In the genomic region with DNA sequence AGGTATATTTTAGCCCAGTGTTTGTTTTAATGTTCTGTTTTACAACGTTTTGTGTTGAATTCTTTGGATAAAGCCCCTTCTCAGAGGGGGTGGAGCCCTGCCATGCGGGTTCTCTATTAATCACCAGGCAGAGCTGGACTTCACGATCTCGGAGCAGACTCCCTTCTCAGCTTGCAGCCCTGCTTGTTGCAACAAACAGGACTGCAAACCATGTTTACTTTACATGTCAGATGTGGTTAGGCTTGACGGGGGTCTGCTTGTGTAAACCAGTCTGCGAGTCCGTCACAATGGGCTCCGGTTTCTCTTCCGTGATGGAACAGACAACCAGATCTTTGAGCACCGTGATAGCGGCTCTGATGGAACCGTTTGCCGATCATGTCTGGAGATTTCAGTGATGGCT, we compare ENCODE assay signal across 12 mouse cellular contexts.
DNase-seq lines count a peak whose midpoint lies in the region; ATAC-seq and TF ChIP-seq lines count a peak whose summit lies in the region.
"Had no signal": no experiment of that assay in that cellular context is flagged by ENCODE, and none has a peak within 500 bp of the region (broad histone marks: within the 10 kb centered on the region; RNA-seq: fewer than 3 reads in every experiment).

No protein-coding gene starts in this region.

- no peak overlapping the region for H3K9ac ChIP-seq in hindbrain, embryonic 11.5 days (ENCODE audit: low read depth, low read length)
- H3K9ac ChIP-seq in hindbrain, embryonic 13.5 days = no peak overlapping the region
- no peak overlapping the region for H3K9ac ChIP-seq in limb, embryonic 14.5 days (ENCODE audit: low read depth, low read length, severe bottlenecking)
- H3K9ac ChIP-seq: liver, embryonic 14.5 days had no signal

- intact Hi-C loops in gastrocnemius, postnatal 14 days (cut with DNase I; ENCODE audit: low total_unique reads) = no loop called here

- H3K4me3 ChIP-seq in hindbrain, embryonic 11.5 days (ENCODE audit: low read depth, low read length) = no peak overlapping the region
- no peak overlapping the region for H3K4me3 ChIP-seq in hindbrain, embryonic 13.5 days
- H3K4me3 ChIP-seq in testis, adult 2 months (ENCODE audit: control insufficient read depth, low read depth, low read length) = peak overlapping the region; percentile 80
- H3K4me3 ChIP-seq in limb, embryonic 14.5 days (replicated peaks; ENCODE audit: low read length) = 0 out of 2 replicates have a peak overlapping the region, but pooled peaks have one; percentile 4

- no peaks in the 10 kb centered on the region for H3K27me3 ChIP-seq in hindbrain, embryonic 11.5 days (ENCODE audit: control insufficient read depth, insufficient read depth, low read length)
- H3K27me3 ChIP-seq in hindbrain, embryonic 13.5 days = no peaks in the 10 kb centered on the region
- no peaks in the 10 kb centered on the region for H3K27me3 ChIP-seq in testis, adult 2 months (ENCODE audit: control insufficient read depth, insufficient read depth, low read length)
- no peaks in the 10 kb centered on the region for H3K27me3 ChIP-seq in limb, embryonic 14.5 days (ENCODE audit: control insufficient read depth, insufficient read depth, low read length)

- 58% methylated on average over 13 of the region's 13 CpGs for WGBS in hindbrain, embryonic 11.5 days
- WGBS in hindbrain, embryonic 13.5 days = 71% methylated on average over 13 of the region's 13 CpGs
- 50% methylated on average over 13 of the region's 13 CpGs for WGBS in limb, embryonic 14.5 days

- TF ChIP-seq POLR2A in testis, adult 2 months (IDR thresholded peaks at IDR 0.05; ENCODE audit: control insufficient read depth, low read depth, low read length) = peak; percentile 42; the same call in 1 of the 2 replicates
- no peak for TF ChIP-seq POLR2A in limb, embryonic 14.5 days (IDR thresholded peaks at IDR 0.05; ENCODE audit: borderline replicate concordance, extremely low read depth, insufficient read depth, insufficient read length)

- TF ChIP-seq CTCF in testis, adult 2 months (IDR thresholded peaks at IDR 0.05; ENCODE audit: control insufficient read depth, insufficient read depth, insufficient replicate concordance, low read depth, low read length) = no peak

- H3K4me2 ChIP-seq in hindbrain, embryonic 11.5 days (replicated peaks; ENCODE audit: low read depth, low read length) = 0 out of 2 replicates have a peak overlapping the region, but pooled peaks have one; percentile 11
- no peak overlapping the region for H3K4me2 ChIP-seq in hindbrain, embryonic 13.5 days
- peak overlapping the region; percentile 34 for H3K4me2 ChIP-seq in limb, embryonic 14.5 days (replicated peaks; ENCODE audit: low read depth, low read length, severe bottlenecking)

- H3K4me1 ChIP-seq in hindbrain, embryonic 11.5 days (replicated peaks; ENCODE audit: control insufficient read depth, insufficient read depth, low read length) = no peaks in the 10 kb centered on the region
- no peaks in the 10 kb centered on the region for H3K4me1 ChIP-seq in hindbrain, embryonic 13.5 days (replicated peaks)
- H3K4me1 ChIP-seq in testis, adult 2 months (ENCODE audit: control insufficient read depth, insufficient read depth, low read length) = no peaks in the 10 kb centered on the region
- H3K4me1 ChIP-seq in limb, embryonic 14.5 days (ENCODE audit: control insufficient read depth, insufficient read depth, low read length) = 0 out of 2 replicates have a peak, but pooled peaks cover 2% of the 10 kb centered on the region

- H3K27ac ChIP-seq in hindbrain, embryonic 11.5 days (ENCODE audit: low read depth, low read length) = no peak overlapping the region
- no peak overlapping the region for H3K27ac ChIP-seq in hindbrain, embryonic 13.5 days
- H3K27ac ChIP-seq in testis, adult 2 months (ENCODE audit: control insufficient read depth, insufficient read depth, low read depth, low read length) = no peak overlapping the region
- H3K27ac ChIP-seq in limb, embryonic 14.5 days (replicated peaks; ENCODE audit: low read depth, low read length) = no peak overlapping the region
- H3K27ac ChIP-seq: liver, embryonic 14.5 days had no signal

- no peaks in the 10 kb centered on the region for H3K9me3 ChIP-seq in hindbrain, embryonic 11.5 days (ENCODE audit: control insufficient read depth, low read length)
- H3K9me3 ChIP-seq in hindbrain, embryonic 13.5 days = no peaks in the 10 kb centered on the region
- 0 out of 2 replicates have a peak, but pooled peaks cover 5% of the 10 kb centered on the region for H3K9me3 ChIP-seq in limb, embryonic 14.5 days (ENCODE audit: control insufficient read depth, low read length)

- no peak for ATAC-seq in hindbrain, embryonic 11.5 days (ENCODE audit: low FRiP score)
- ATAC-seq in hindbrain, embryonic 13.5 days (ENCODE audit: low FRiP score) = no peak
- ATAC-seq in limb, embryonic 14.5 days (ENCODE audit: low FRiP score, low read depth) = no peak
- no peak for ATAC-seq in inflammation-experienced regulatory T-cells, adult 6 months
- ATAC-seq: CD4-positive, CD25-positive, alpha-beta regulatory T cell, adult 4 months had no signal

- DNase-seq in hindbrain, embryonic 11.5 days (ENCODE audit: low spot score) = peak; percentile 32
- no peak for DNase-seq in testis, postnatal 10 days (ENCODE audit: low spot score)
- no peak for DNase-seq in limb, embryonic 14.5 days (ENCODE audit: low spot score)
- no peak for DNase-seq in right cerebral cortex, postnatal 25 days
- DNase-seq in gastrocnemius, postnatal 14 days = no peak
- DNase-seq: kidney, adult 9 months; thymus, adult 18-20 months had no signal

- H3K36me3 ChIP-seq in hindbrain, embryonic 11.5 days (ENCODE audit: control insufficient read depth, insufficient read depth, low read length) = no peaks in the 10 kb centered on the region
- H3K36me3 ChIP-seq in hindbrain, embryonic 13.5 days = no peaks in the 10 kb centered on the region
- H3K36me3 ChIP-seq in testis, adult 2 months (ENCODE audit: control insufficient read depth, insufficient read depth, low read length) = no peaks in the 10 kb centered on the region
- no peaks in the 10 kb centered on the region for H3K36me3 ChIP-seq in limb, embryonic 14.5 days (ENCODE audit: control insufficient read depth, insufficient read depth, low read length)

Comparison
In these comparisons a context has a peak if more than half of its experiments do, and no peak if none do; other contexts are left out.
1. H3K4me3 ChIP-seq: peak in testis, adult 2 months (single experiment) and limb, embryonic 14.5 days (single experiment); none in hindbrain, embryonic 11.5 days (single experiment) and hindbrain, embryonic 13.5 days (single experiment).